Mouse (Mus musculus) forebrain, embryonic 11.5 days (tissue): ENCODE measurements around the gene 4930505A04Rik. TPM values are rescaled to one million over a fixed set of nuclear protein-coding genes. Genes with fewer than 3 reads are reported as not detected.
"Not testable (repeated sequence)": the region's sequence is repeated elsewhere in the genome, so short reads cannot be mapped to it uniquely, and the experiment has no call there.

Experiments used
- ATAC-seq: fragments of 200-750 bp; cut with Nextera tagmentation; replicated peaks from 2 replicates; pipeline ENCODE4 v1.8.0; 2017; ENCODE audit warnings: moderate TSS enrichment; ENCODE audit not compliant: low FRiP score
- DNase-seq: peaks from one replicate; pipeline ENCODE4 v3.0.0-alpha.2; 2017; ENCODE audit warnings: low spot score
- H3K27ac ChIP-seq: fragments of 300-500 bp; sonication (generic); 2 replicates; pipeline ENCODE4 v1.5.1; 2014; ENCODE audit warnings: low read depth, low read length
- H3K27me3 ChIP-seq: fragments of 300-500 bp; sonication (generic); 2 replicates; pipeline ENCODE4 v1.6.1; 2014; ENCODE audit warnings: mild to moderate bottlenecking, low read length, mixed read lengths; ENCODE audit not compliant: control insufficient read depth, insufficient read depth
- H3K36me3 ChIP-seq: fragments of 300-500 bp; sonication (generic); 2 replicates; pipeline ENCODE4 v1.6.1; 2014; ENCODE audit warnings: mild to moderate bottlenecking, low read length, moderate library complexity, mixed read lengths; ENCODE audit not compliant: control insufficient read depth, insufficient read depth
- H3K4me1 ChIP-seq: fragments of 300-500 bp; sonication (generic); replicated peaks from 2 replicates; pipeline ENCODE4 v1.6.1; 2014; ENCODE audit warnings: low read length, mixed read lengths; ENCODE audit not compliant: control insufficient read depth, insufficient read depth
- H3K4me2 ChIP-seq: fragments of 300-500 bp; sonication (generic); 2 replicates; pipeline ENCODE4 v1.6.1; 2014; ENCODE audit warnings: low read depth, mild to moderate bottlenecking, low read length, moderate library complexity, mixed read lengths; ENCODE audit not compliant: severe bottlenecking
- H3K4me3 ChIP-seq: fragments of 300-500 bp; sonication (generic); 2 replicates; pipeline ENCODE4 v1.5.1; 2014; ENCODE audit warnings: low read depth, low read length
- H3K9ac ChIP-seq: fragments of 300-500 bp; sonication (generic); 2 replicates; pipeline ENCODE4 v1.6.1; 2014; ENCODE audit warnings: low read length
- H3K9me3 ChIP-seq: fragments of 300-500 bp; sonication (generic); 2 replicates; pipeline ENCODE4 v1.6.1; 2016; ENCODE audit warnings: low read length, mixed read lengths; ENCODE audit not compliant: control insufficient read depth
- WGBS: fragments of 180-500 bp; shearing (Covaris S2); extraction: QIAGEN DNeasy Blood & Tissue Kit; methylation state at CpG from one replicate; pipeline ENCODE4 v1.1.7; 2014; 5-methylcytosine and 5-hydroxymethylcytosine counted together
- polyA plus RNA-seq: library from polyadenylated mRNA; unstranded; fragments of >200 nt; fragmentation: Nextera tagmentation; extraction: Ambion mirVana; gene quantifications from 2 replicates; pipeline ENCODE4 v1.2.1, GENCODE M21; 2014

Gene 4930505A04Rik
- polyA plus RNA-seq, 1 experiment from 2014 or later = not detected

DNA sequence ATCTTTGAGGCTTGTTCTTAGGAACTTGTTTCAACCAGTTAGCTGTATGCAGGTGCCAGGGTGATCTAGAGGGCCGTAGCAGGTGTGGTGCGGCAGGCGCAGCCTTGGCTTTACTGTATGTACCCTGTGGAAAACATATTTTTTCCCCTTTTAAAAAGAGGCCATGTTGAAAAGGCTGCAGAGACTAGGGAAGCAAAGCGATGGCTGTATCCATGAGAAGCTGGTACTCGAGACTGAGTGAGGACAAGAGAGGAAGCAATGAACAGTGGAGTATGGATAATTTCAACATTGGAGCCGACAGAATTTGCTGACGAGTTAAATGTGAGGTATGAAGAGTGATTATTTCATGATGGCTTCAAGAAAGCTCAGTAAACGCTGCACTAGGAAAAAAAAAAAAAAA, 440 bp downstream of the 4930505A04Rik start:
- WGBS = 74% methylated on average over 8 of the region's 8 CpGs
- Histone ChIP-seq H3K9ac (no peak overlapping the region), H3K4me2 (no peak overlapping the region), H3K4me1 (no peaks in the 10 kb centered on the region), H3K4me3 (no peak overlapping the region), H3K9me3 (no peaks in the 10 kb centered on the region), H3K27ac (no peak overlapping the region), H3K36me3 (no peaks in the 10 kb centered on the region), H3K27me3 (no peaks in the 10 kb centered on the region)
- no peak for DNase-seq
- peak; percentile 11; the same call in 1 of the 2 replicates for ATAC-seq

DNA sequence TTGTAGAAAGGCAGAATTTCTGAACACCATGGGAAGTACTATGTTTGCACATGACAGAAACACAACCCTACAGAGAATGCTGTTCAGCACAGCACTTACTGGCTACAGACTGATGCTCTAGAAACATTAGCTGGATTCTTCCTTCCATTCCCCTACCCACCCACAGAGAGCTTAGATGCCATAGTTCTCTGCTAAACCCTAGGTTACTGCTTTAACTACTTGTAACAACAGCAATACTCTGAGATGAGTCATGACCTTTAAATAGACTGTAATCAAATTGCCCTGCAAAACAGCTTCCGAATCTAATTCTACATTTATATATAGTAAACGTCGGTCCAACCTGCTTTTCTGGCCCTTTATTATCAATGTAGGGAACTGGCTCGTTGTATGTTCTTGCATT, 17.3 kb downstream of the 4930505A04Rik start:
- Histone ChIP-seq H3K9me3 (no peaks in the 10 kb centered on the region), H3K27me3 (no peaks in the 10 kb centered on the region), H3K4me1 (no peaks in the 10 kb centered on the region), H3K27ac (no peak overlapping the region), H3K9ac (no peak overlapping the region), H3K4me2 (no peak overlapping the region), H3K4me3 (no peak overlapping the region), H3K36me3 (no peaks in the 10 kb centered on the region)
- DNase-seq (no peak), ATAC-seq (no peak)
- whole genome bisulfite sequencing = 91% methylated on average over 4 of the region's 4 CpGs

DNA sequence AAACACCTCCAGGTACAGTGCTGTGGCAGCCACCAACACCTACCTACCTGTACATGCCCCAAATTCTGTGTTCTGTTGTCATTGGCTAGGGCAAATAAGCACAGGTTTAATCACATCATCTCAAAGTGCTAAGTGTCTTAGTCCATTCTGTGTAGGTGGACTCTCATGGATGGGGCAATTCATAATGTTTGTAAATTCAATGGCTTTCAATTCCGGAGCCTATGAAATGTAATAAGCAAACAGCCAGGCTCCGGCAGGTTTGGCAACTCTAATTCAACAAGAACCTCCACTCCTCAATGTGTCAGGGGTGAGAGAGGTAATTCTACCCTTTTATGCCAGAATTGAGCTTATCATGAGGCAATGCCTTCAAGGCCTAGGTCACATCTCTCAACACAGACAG, 23.5 kb downstream of the 4930505A04Rik start:
- Histone ChIP-seq H3K27ac (no peak overlapping the region), H3K9ac (no peak overlapping the region), H3K4me2 (no peak overlapping the region), H3K27me3 (no peaks in the 10 kb centered on the region), H3K9me3 (no peaks in the 10 kb centered on the region), H3K36me3 (no peaks in the 10 kb centered on the region), H3K4me3 (no peak overlapping the region), H3K4me1 (no peaks in the 10 kb centered on the region)
- ATAC-seq (no peak), DNase-seq (no peak)
- WGBS = 95% methylated on average over 2 of the region's 2 CpGs

DNA sequence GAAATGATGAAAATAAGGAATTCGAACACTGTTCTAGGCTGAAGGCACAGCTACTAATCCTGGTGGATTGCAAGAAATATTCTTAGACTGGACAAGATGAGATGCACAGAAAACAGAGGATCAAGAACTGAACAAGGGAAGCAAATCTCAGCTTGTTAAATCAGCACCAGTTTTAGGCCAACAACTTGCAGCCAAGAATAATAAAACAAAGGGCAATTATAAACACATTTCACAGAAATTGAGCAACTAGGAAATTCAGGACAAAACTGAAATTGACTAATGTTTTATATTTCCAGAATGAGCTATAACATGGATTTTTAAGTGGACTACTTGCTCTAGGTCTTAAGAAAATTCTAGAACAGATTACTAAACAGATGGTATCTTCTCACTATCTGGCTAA, 24.1 kb downstream of the 4930505A04Rik start:
- WGBS = 86% methylated on average over 1 of the region's 1 CpGs
- ATAC-seq = no peak
- no peak for DNase-seq

DNA sequence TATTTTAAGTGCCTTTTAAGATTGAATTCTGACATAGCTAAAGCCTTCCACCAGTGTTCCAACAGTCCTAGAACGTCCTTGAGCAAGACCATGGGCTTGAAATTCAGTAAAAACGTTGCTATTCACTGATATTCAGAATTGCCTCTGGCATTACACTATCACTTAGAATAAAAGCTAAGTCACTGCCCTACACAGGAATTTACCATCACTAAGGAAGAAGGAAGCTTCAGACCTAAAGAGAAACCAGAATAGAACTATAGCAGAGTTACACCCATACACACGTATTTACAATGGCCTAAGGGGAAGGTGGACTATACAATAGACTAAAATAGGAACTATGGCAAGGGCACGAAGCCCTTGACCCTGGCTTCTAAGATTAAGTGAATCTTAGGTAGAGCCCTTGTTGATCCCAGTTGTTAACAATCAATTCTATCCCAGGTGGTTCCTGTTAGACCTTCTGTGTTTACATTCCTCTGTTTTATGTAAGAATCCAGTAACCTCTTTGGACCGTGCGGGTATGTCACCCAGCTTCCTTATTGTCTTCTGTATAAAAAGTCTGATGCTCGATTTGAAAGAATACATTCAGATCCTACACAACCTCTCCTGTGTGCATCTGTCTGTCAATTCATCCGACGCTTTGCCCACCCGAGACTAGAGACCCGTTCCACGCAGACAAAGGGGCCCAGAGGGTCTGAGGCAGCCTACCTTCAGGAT, 27.3 kb downstream of the 4930505A04Rik start:
- 84% methylated on average over 12 of the region's 12 CpGs for WGBS
- H3K9me3 ChIP-seq, H3K9ac ChIP-seq, H3K4me1 ChIP-seq, H3K36me3 ChIP-seq, ATAC-seq, H3K4me3 ChIP-seq, H3K4me2 ChIP-seq, H3K27me3 ChIP-seq, DNase-seq, H3K27ac ChIP-seq: not testable (repeated sequence)

More for the DNA sequence above, 24.1 kb downstream of the 4930505A04Rik start:
- Histone ChIP-seq H3K9ac (no peak overlapping the region), H3K36me3 (no peaks in the 10 kb centered on the region), H3K9me3 (no peaks in the 10 kb centered on the region), H3K4me2 (no peak overlapping the region), H3K4me3 (no peak overlapping the region), H3K27me3 (no peaks in the 10 kb centered on the region), H3K4me1 (no peaks in the 10 kb centered on the region), H3K27ac (no peak overlapping the region)

DNA sequence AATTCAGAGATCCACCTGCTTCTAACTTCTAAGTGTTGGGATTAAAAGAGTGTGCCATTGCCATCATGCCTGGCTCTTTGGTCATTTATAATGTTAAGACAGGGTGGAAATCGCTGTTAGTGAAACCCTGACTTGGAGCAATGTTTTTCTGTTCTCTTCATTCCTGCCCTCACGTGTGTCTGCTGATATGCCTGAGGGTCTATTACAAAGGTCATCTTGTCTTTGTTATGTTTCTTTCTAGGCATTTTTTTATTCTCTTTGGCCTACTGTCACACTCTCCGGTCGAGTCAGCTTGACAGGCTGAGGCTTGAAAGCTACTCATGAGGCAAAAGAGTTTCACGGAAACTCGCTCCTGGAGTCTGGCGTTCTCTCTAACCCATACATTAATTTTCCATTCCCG, 27.9 kb downstream of the 4930505A04Rik start:
- no peak overlapping the region for H3K4me2 ChIP-seq
- H3K9me3 ChIP-seq = no peaks in the 10 kb centered on the region
- H3K27me3 ChIP-seq = no peaks in the 10 kb centered on the region
- H3K4me3 ChIP-seq = no peak overlapping the region
- no peak overlapping the region for H3K27ac ChIP-seq
- H3K36me3 ChIP-seq = no peaks in the 10 kb centered on the region
- ATAC-seq (no peak), DNase-seq (no peak)
- WGBS = 91% methylated on average over 7 of the region's 8 CpGs
- H3K4me1 ChIP-seq = no peaks in the 10 kb centered on the region
- H3K9ac ChIP-seq = no peak overlapping the region

DNA sequence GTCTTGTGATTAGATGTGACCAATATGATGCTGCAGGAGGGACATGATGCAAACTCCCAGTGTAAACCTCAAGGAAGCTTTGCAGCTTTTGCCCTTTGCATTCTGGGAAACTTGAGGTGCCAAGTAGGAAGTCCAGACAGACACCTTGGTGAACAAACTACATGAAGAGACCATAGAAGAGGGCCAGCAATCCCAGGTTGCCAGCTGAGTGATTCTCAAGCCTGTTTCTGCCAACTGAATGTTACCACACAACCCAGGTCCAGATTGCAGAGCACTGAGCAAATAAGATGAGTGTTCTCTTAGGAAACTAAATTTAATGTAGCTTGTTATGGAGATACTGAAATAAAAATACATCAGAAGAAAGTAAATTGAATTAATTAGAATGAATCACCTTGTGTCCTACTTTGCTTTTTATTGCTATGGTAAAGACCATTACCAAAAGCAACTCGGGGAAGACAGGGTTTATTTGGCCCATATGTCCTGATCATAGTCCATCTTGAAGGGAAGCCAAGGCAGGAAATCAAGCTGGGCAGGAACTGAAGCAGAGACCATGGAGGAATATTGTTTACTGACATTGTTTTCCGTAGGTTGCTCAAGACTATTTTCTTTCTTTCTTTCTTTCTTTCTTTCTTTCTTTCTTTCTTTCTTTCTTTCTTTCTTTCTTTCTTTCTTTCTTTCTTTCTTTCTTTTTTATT, 38.2 kb downstream of the 4930505A04Rik start:
- Histone ChIP-seq H3K4me1 (no peaks in the 10 kb centered on the region), H3K27me3 (no peaks in the 10 kb centered on the region), H3K4me2 (no peak overlapping the region), H3K36me3 (no peaks in the 10 kb centered on the region), H3K9me3 (no peaks in the 10 kb centered on the region), H3K9ac (no peak overlapping the region), H3K4me3 (no peak overlapping the region), H3K27ac (no peak overlapping the region)
- ATAC-seq (no peak), DNase-seq (no peak)
- 84% methylated on average over 2 of the region's 2 CpGs for WGBS

DNA sequence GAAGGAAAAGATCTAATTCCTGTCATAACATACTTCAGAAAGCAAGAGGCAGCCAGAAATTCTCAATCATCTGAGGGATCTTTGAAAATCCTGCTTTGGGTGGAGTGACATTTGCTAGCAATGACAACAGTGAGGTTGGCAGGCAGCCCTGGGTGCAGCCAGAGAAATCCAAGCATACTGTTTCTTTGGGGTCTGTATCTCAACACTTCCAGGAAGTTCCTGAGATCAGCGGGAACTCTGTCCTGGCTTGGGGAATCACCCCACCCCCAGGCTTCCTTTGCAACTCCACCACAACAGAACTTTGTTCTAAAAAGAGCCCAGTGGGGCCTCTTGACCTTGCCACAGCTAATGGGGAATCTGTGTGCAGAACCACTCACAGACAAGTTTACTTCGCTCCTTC, 66.0 kb downstream of the 4930505A04Rik start:
- DNase-seq = no peak
- Histone ChIP-seq H3K4me2 (no peak overlapping the region), H3K27ac (no peak overlapping the region), H3K36me3 (no peaks in the 10 kb centered on the region), H3K4me3 (no peak overlapping the region), H3K9ac (no peak overlapping the region), H3K9me3 (no peaks in the 10 kb centered on the region), H3K27me3 (no peaks in the 10 kb centered on the region), H3K4me1 (no peaks in the 10 kb centered on the region)
- no peak for ATAC-seq
- 62% methylated on average over 2 of the region's 2 CpGs for WGBS
